Mouse (Mus musculus) left cerebral cortex, postnatal 36 days (tissue): Measurements from ENCODE around the gene C1qbp. TPM values are rescaled to one million over a fixed set of nuclear protein-coding genes. Genes with fewer than 3 reads are reported as not detected.

Source experiments
- DNase-seq, 2 experiments: peaks; one replicate each; pipeline ENCODE4 v3.0.0; 2021 to 2022; ENCODE audit warnings: low spot score in 2 of 2, mixed read lengths in 1 of 2
- intact Hi-C: fragments of 180-260 bp; cut with DNase I; formaldehyde crosslinking; loops from one replicate; pipeline ENCODE4 v1.15.1; 2025
- total RNA-seq, 2 experiments: library from RNA; stranded (reverse); gene quantifications; 2 replicates each; pipeline ENCODE4 v1.2.3; 2021

C1qbp gene
- total RNA-seq, 2 experiments from 2014 or later = 87.4 to 91.5 TPM

GRCm38 (mm10) chr11:70980232-70980631 lies 2.6 kb downstream of the C1qbp start:
- intact Hi-C loops = no loop called here
- no peak for DNase-seq

- intact Hi-C loops = no loop called here
- no peak for DNase-seq
Observed at GRCm38 (mm10) chr11:70977293-70977692, 5.5 kb downstream of the C1qbp start.

GRCm38 (mm10) chr11:70975193-70975592 lies 7.6 kb downstream of the C1qbp start:
- intact Hi-C loops = no loop called here
- DNase-seq = peak; percentile 25 to 28

GRCm38 (mm10) chr11:70973947-70974346 lies 8.9 kb downstream of the C1qbp start:
- no peak for DNase-seq
- intact Hi-C loops = no loop called here

GRCm38 (mm10) chr11:70972586-70972985 lies 10.2 kb downstream of the C1qbp start:
- intact Hi-C loops = no loop called here
- no peak for DNase-seq

GRCm38 (mm10) chr11:70970560-70971540 lies 12.0 kb downstream of the C1qbp start:
- no peak for DNase-seq
- intact Hi-C loops = no loop called here

GRCm38 (mm10) chr11:70969821-70970559 lies 12.8 kb downstream of the C1qbp start, which contains the start of the genes Nup88 and Rpain:
Nup88 (minus strand) TSS chr11:70969973.
Rpain (plus strand) TSS chr11:70970213.
- intact Hi-C loops = no loop called here
- peak; percentile 92 to 95 for DNase-seq

GRCm38 (mm10) chr11:70969271-70969794 lies 13.5 kb downstream of the C1qbp start:
- intact Hi-C loops = no loop called here
- DNase-seq = no peak

GRCm38 (mm10) chr11:70964222-70964907 lies 18.5 kb downstream of the C1qbp start:
- intact Hi-C loops = no loop called here

GRCm38 (mm10) chr11:70960786-70961554 lies 21.9 kb downstream of the C1qbp start:
- no peak for DNase-seq
- intact Hi-C loops = no loop called here

More at GRCm38 (mm10) chr11:70964222-70964907, 18.5 kb downstream of the C1qbp start:
- DNase-seq = no peak

GRCm38 (mm10) chr11:70954711-70955110 lies 28.1 kb downstream of the C1qbp start:
- DNase-seq = no peak
- intact Hi-C loops = no loop called here

- no peak for DNase-seq
- intact Hi-C loops = no loop called here
Observed at GRCm38 (mm10) chr11:70944935-70945817, 37.6 kb downstream of the C1qbp start.

GRCm38 (mm10) chr11:70943651-70944050 lies 39.2 kb downstream of the C1qbp start:
- intact Hi-C loops = no loop called here
- DNase-seq = no peak

GRCm38 (mm10) chr11:70942596-70942995 lies 40.2 kb downstream of the C1qbp start:
- intact Hi-C loops = no loop called here
- DNase-seq = no peak

GRCm38 (mm10) chr11:70935316-70935715 lies 47.5 kb downstream of the C1qbp start:
- DNase-seq = no peak
- intact Hi-C loops = no loop called here

- intact Hi-C loops = no loop called here
- DNase-seq = no peak
Observed at GRCm38 (mm10) chr11:70931461-70931860, 51.4 kb downstream of the C1qbp start.
